Mouse (Mus musculus): Measurements from ENCODE around the gene Mgat4a.

The Mgat4a gene

GRCm38 (mm10) chr1:37540810-37541658 is at the start of gene Mgat4a:
Gene Mgat4a (minus strand): TSS chr1:37541016.
- DNase-seq (ENCODE audit: extremely low read depth, low read depth), result peak; percentile 71

- DNase-seq (ENCODE audit: extremely low read depth, low read depth), result peak; percentile 77
These were observed 45.1 kb upstream of the Mgat4a start for GRCm38 (mm10) chr1:37585809-37586480.

GRCm38 (mm10) chr1:37583795-37584464 is 43.1 kb upstream of the Mgat4a start:
- DNase-seq (ENCODE audit: extremely low read depth, low read depth), result no peak

- no peak for DNase-seq (ENCODE audit: extremely low read depth, low read depth)
These were observed 42.4 kb upstream of the Mgat4a start for GRCm38 (mm10) chr1:37583167-37583566.

GRCm38 (mm10) chr1:37579686-37580085 is 38.9 kb upstream of the Mgat4a start:
- DNase-seq (ENCODE audit: extremely low read depth, low read depth), result no peak

GRCm38 (mm10) chr1:37572528-37573272 is 31.9 kb upstream of the Mgat4a start:
- no peak for DNase-seq (ENCODE audit: extremely low read depth, low read depth)

- no peak for DNase-seq (ENCODE audit: extremely low read depth, low read depth)
These were observed 27.6 kb upstream of the Mgat4a start for GRCm38 (mm10) chr1:37568379-37568778.

- no peak for DNase-seq (ENCODE audit: extremely low read depth, low read depth)
These were observed 25.9 kb upstream of the Mgat4a start for GRCm38 (mm10) chr1:37566754-37567153.

GRCm38 (mm10) chr1:37566344-37566743 is 25.5 kb upstream of the Mgat4a start:
- DNase-seq (ENCODE audit: extremely low read depth, low read depth), result no peak

GRCm38 (mm10) chr1:37565396-37565795 is 24.6 kb upstream of the Mgat4a start:
- no peak for DNase-seq (ENCODE audit: extremely low read depth, low read depth)

GRCm38 (mm10) chr1:37561955-37562354 is 21.1 kb upstream of the Mgat4a start:
- no peak for DNase-seq (ENCODE audit: extremely low read depth, low read depth)

- DNase-seq (ENCODE audit: extremely low read depth, low read depth), result no peak
These were observed 19.5 kb upstream of the Mgat4a start for GRCm38 (mm10) chr1:37560356-37560755.

GRCm38 (mm10) chr1:37551986-37552385 is 11.2 kb upstream of the Mgat4a start:
- no peak for DNase-seq (ENCODE audit: extremely low read depth, low read depth)

GRCm38 (mm10) chr1:37549501-37549900 is 8.7 kb upstream of the Mgat4a start:
- DNase-seq (ENCODE audit: extremely low read depth, low read depth), result no peak

- no peak for DNase-seq (ENCODE audit: extremely low read depth, low read depth)
These were observed 5.7 kb upstream of the Mgat4a start for GRCm38 (mm10) chr1:37546398-37547051.

- DNase-seq (ENCODE audit: extremely low read depth, low read depth), result no peak
These were observed 3.4 kb upstream of the Mgat4a start for GRCm38 (mm10) chr1:37544251-37544650.

GRCm38 (mm10) chr1:37543057-37543456 is 2.2 kb upstream of the Mgat4a start:
- DNase-seq (ENCODE audit: extremely low read depth, low read depth), result no peak

GRCm38 (mm10) chr1:37539968-37540809 is 627 bp downstream of the Mgat4a start:
- no peak for DNase-seq (ENCODE audit: extremely low read depth, low read depth)

GRCm38 (mm10) chr1:37534532-37535108 is 6.2 kb downstream of the Mgat4a start:
- no peak for DNase-seq (ENCODE audit: extremely low read depth, low read depth)

- DNase-seq (ENCODE audit: extremely low read depth, low read depth), result no peak
These were observed 7.6 kb downstream of the Mgat4a start for GRCm38 (mm10) chr1:37533181-37533580.

Measured in MEL-GATA-1-ER (cell line).